ENCODE assay signal across 8 mouse cellular contexts in genomic region chr8:111337890-111338347, GRCm38 (mm10). TPM values are rescaled to one million over a fixed set of nuclear protein-coding genes. Genes with fewer than 3 reads are reported as not detected.
A peak's percentile ranks its signal among the peaks of the same experiment; 100 is the strongest.
DNase-seq lines count a peak whose midpoint lies in the region; ATAC-seq and TF ChIP-seq lines count a peak whose summit lies in the region.

TSS of gene Mlkl (minus strand) at chr8:111338177.

- dilution Hi-C loops in CH12.LX (cut with MboI; ENCODE audit: extremely low pct_ligation_motif_present, extremely low pct_unique_long_range_greater_than_20kb, low sequenced_read_pairs), result no loop called here

- peak; percentile 46; the same call in 1 of the 2 replicates for TF ChIP-seq POLR2A in CH12.LX (IDR thresholded peaks at IDR 0.05; ENCODE audit: low read depth, low read length)
- no peak for TF ChIP-seq POLR2A in limb, embryonic 14.5 days (IDR thresholded peaks at IDR 0.05; ENCODE audit: borderline replicate concordance, extremely low read depth, insufficient read depth, insufficient read length)

- H3K36me3 ChIP-seq in CH12.LX (replicated peaks in 1 of 2; ENCODE audit: control insufficient read depth in 1 of 2, insufficient read depth in 1 of 2, low read length in 1 of 2), result peaks cover 0 to 4% of the 10 kb centered on the region in 2 experiments
- H3K36me3 ChIP-seq in forebrain, embryonic 13.5 days (ENCODE audit: poor library complexity, severe bottlenecking), result no peaks in the 10 kb centered on the region
- no peaks in the 10 kb centered on the region for H3K36me3 ChIP-seq in hindbrain, embryonic 10.5 days
- no peaks in the 10 kb centered on the region for H3K36me3 ChIP-seq in limb, embryonic 14.5 days (ENCODE audit: control insufficient read depth, insufficient read depth, low read length)
- no peaks in the 10 kb centered on the region for H3K36me3 ChIP-seq in midbrain, embryonic 15.5 days (replicated peaks)
- H3K36me3 ChIP-seq in stomach, embryonic 15.5 days, result no peaks in the 10 kb centered on the region

- TF ChIP-seq RAD21 in CH12.LX (IDR thresholded peaks at IDR 0.05; ENCODE audit: low read depth, low read length), result no peak

- no peak for ATAC-seq in forebrain, embryonic 13.5 days
- no peak for ATAC-seq in limb, embryonic 14.5 days (ENCODE audit: low FRiP score, low read depth)
- ATAC-seq in midbrain, embryonic 15.5 days (replicated peaks), result no peak
- ATAC-seq in stomach, embryonic 15.5 days (ENCODE audit: insufficient read depth, low FRiP score, low read depth), result no peak

- peaks cover 0 to 11% of the 10 kb centered on the region in 2 experiments; a peak in 2 of 4 replicates for H3K4me1 ChIP-seq in CH12.LX (ENCODE audit: control insufficient read depth in 1 of 2, insufficient read depth in 2 of 2)
- H3K4me1 ChIP-seq in forebrain, embryonic 13.5 days, result peaks cover 10% of the 10 kb centered on the region
- peaks cover 15% of the 10 kb centered on the region for H3K4me1 ChIP-seq in hindbrain, embryonic 10.5 days (replicated peaks)
- peaks cover 3% of the 10 kb centered on the region; the same call in 1 of the 2 replicates for H3K4me1 ChIP-seq in limb, embryonic 14.5 days (ENCODE audit: control insufficient read depth, insufficient read depth, low read length)
- peaks cover 10% of the 10 kb centered on the region for H3K4me1 ChIP-seq in midbrain, embryonic 15.5 days
- H3K4me1 ChIP-seq in stomach, embryonic 15.5 days, result 0 out of 2 replicates have a peak, but pooled peaks cover 4% of the 10 kb centered on the region

- TF ChIP-seq CTCF in CH12.LX (conservative IDR thresholded peaks at IDR 0.05 in 1 of 2, IDR thresholded peaks at IDR 0.05 in 1 of 2; ENCODE audit: low read depth in 2 of 2, low read length in 2 of 2), result no peak

- peak within 1 kb of the TSS; percentile 13; the same call in 1 of the 2 replicates for H3K27ac ChIP-seq in CH12.LX (ENCODE audit: insufficient read depth, low read depth)
- no peak within 1 kb of the TSS for H3K27ac ChIP-seq in forebrain, embryonic 13.5 days
- H3K27ac ChIP-seq in hindbrain, embryonic 10.5 days, result peak within 1 kb of the TSS; percentile 25; the same call in 1 of the 2 replicates
- no peak within 1 kb of the TSS for H3K27ac ChIP-seq in limb, embryonic 14.5 days (replicated peaks; ENCODE audit: low read depth, low read length)
- no peak within 1 kb of the TSS for H3K27ac ChIP-seq in midbrain, embryonic 15.5 days
- peak within 1 kb of the TSS; percentile 7; the same call in 1 of the 2 replicates for H3K27ac ChIP-seq in stomach, embryonic 15.5 days

- H3K79me2 ChIP-seq in CH12.LX (replicated peaks; ENCODE audit: control insufficient read depth, extremely low read depth, insufficient read depth, poor library complexity, severe bottlenecking), result no peaks in the 10 kb centered on the region; the same call in 1 of the 2 replicates

- H3K4me3 ChIP-seq in CH12.LX (replicated peaks in 1 of 3; ENCODE audit: low read depth in 2 of 3, low read length in 2 of 3, poor library complexity in 1 of 3), result peak within 1 kb of the TSS; percentile 36 to 69 (median 57)
- peak within 1 kb of the TSS; percentile 45 for H3K4me3 ChIP-seq in forebrain, embryonic 13.5 days
- H3K4me3 ChIP-seq in hindbrain, embryonic 10.5 days, result peak within 1 kb of the TSS; percentile 56
- peak within 1 kb of the TSS; percentile 35 for H3K4me3 ChIP-seq in limb, embryonic 14.5 days (replicated peaks; ENCODE audit: low read length)
- peak within 1 kb of the TSS; percentile 36 for H3K4me3 ChIP-seq in midbrain, embryonic 15.5 days
- H3K4me3 ChIP-seq in stomach, embryonic 15.5 days (replicated peaks), result peak within 1 kb of the TSS; percentile 52

- peak within 1 kb of the TSS; percentile 76 for H3K4me2 ChIP-seq in CH12.LX (ENCODE audit: insufficient read depth, low read depth, poor library complexity, severe bottlenecking)
- peak within 1 kb of the TSS; percentile 78 for H3K4me2 ChIP-seq in forebrain, embryonic 13.5 days
- H3K4me2 ChIP-seq in limb, embryonic 14.5 days (replicated peaks; ENCODE audit: low read depth, low read length, severe bottlenecking), result peak within 1 kb of the TSS; percentile 62
- H3K4me2 ChIP-seq in midbrain, embryonic 15.5 days, result peak within 1 kb of the TSS; percentile 70
- H3K4me2 ChIP-seq in stomach, embryonic 15.5 days, result peak within 1 kb of the TSS; percentile 96

- peaks cover 38% of the 10 kb centered on the region for H3K27me3 ChIP-seq in CH12.LX (replicated peaks)
- H3K27me3 ChIP-seq in forebrain, embryonic 13.5 days, result peaks cover 42% of the 10 kb centered on the region
- peaks cover 45% of the 10 kb centered on the region for H3K27me3 ChIP-seq in hindbrain, embryonic 10.5 days (ENCODE audit: insufficient read depth, poor library complexity, severe bottlenecking)
- H3K27me3 ChIP-seq in limb, embryonic 14.5 days (ENCODE audit: control insufficient read depth, insufficient read depth, low read length), result peaks cover 21% of the 10 kb centered on the region; the same call in 1 of the 2 replicates
- peaks cover 24% of the 10 kb centered on the region for H3K27me3 ChIP-seq in midbrain, embryonic 15.5 days (replicated peaks)
- no peaks in the 10 kb centered on the region for H3K27me3 ChIP-seq in stomach, embryonic 15.5 days (replicated peaks)

- in situ Hi-C loops in CH12.LX (cut with MboI; ENCODE audit: low pct_ligation_motif_present, low pct_unique_long_range_greater_than_20kb, low sequenced_read_pairs), result no loop called here

- peaks cover 2% of the 10 kb centered on the region for H3K9me3 ChIP-seq in CH12.LX (replicated peaks; ENCODE audit: low read length)
- no peaks in the 10 kb centered on the region for H3K9me3 ChIP-seq in forebrain, embryonic 13.5 days (replicated peaks)
- no peaks in the 10 kb centered on the region for H3K9me3 ChIP-seq in hindbrain, embryonic 10.5 days
- no peaks in the 10 kb centered on the region for H3K9me3 ChIP-seq in limb, embryonic 14.5 days (ENCODE audit: control insufficient read depth, low read length)
- no peaks in the 10 kb centered on the region for H3K9me3 ChIP-seq in midbrain, embryonic 15.5 days
- no peaks in the 10 kb centered on the region for H3K9me3 ChIP-seq in stomach, embryonic 15.5 days

- peak within 1 kb of the TSS; percentile 76 for H3K9ac ChIP-seq in CH12.LX (ENCODE audit: insufficient read depth, low read depth)
- H3K9ac ChIP-seq in forebrain, embryonic 13.5 days, result peak within 1 kb of the TSS; percentile 51
- H3K9ac ChIP-seq in limb, embryonic 14.5 days (ENCODE audit: low read depth, low read length, severe bottlenecking), result peak within 1 kb of the TSS; percentile 34; the same call in 1 of the 2 replicates
- peak within 1 kb of the TSS; percentile 13; the same call in 1 of the 2 replicates for H3K9ac ChIP-seq in midbrain, embryonic 15.5 days
- peak within 1 kb of the TSS; percentile 16; the same call in 1 of the 2 replicates for H3K9ac ChIP-seq in stomach, embryonic 15.5 days

- under 1% methylated on average over 29 of the region's 29 CpGs for WGBS in forebrain, embryonic 13.5 days
- WGBS in hindbrain, embryonic 10.5 days, result under 1% methylated on average over 29 of the region's 29 CpGs
- 1% methylated on average over 29 of the region's 29 CpGs for WGBS in limb, embryonic 14.5 days
- under 1% methylated on average over 29 of the region's 29 CpGs for WGBS in midbrain, embryonic 15.5 days
- under 1% methylated on average over 29 of the region's 29 CpGs for WGBS in stomach, embryonic 15.5 days

- peak; percentile 9 for TF ChIP-seq EP300 in CH12.LX (IDR thresholded peaks at IDR 0.05; ENCODE audit: low read length)

- DNase-seq in CH12.LX (ENCODE audit: extremely low read depth), result peak; percentile 9
- DNase-seq in adrenal gland, adult 2 months, result peak; percentile 80
- peak; percentile 47 for DNase-seq in hindbrain, embryonic 10.5 days (ENCODE audit: low spot score)
- peak; percentile 53 for DNase-seq in limb, embryonic 14.5 days (ENCODE audit: low spot score)
- no peak for DNase-seq in frontal cortex, adult 2 months (ENCODE audit: extremely low spot score in 1 of 2, low spot score in 1 of 2)

TF ChIP-seq in CH12.LX, 34 proteins besides CTCF, POLR2A, EP300 and RAD21 (continues in another document):
- TF ChIP-seq ELF1 (IDR thresholded peaks at IDR 0.05; ENCODE audit: low read depth, low read length), result 0 out of 2 replicates have a peak, but pooled peaks have one; percentile 37
- no peak for TF ChIP-seq BHLHE40 (IDR thresholded peaks at IDR 0.05; ENCODE audit: low read depth, low read length)
- TF ChIP-seq JUN (IDR thresholded peaks at IDR 0.05; ENCODE audit: insufficient read depth, low read depth, low read length), result no peak
- peak; percentile 56 for TF ChIP-seq MAX (IDR thresholded peaks at IDR 0.05; ENCODE audit: low read length)
- no peak for TF ChIP-seq IRF4 (IDR thresholded peaks at IDR 0.05; ENCODE audit: low read depth, low read length)
- 0 out of 2 replicates have a peak, but pooled peaks have one; percentile 53 for TF ChIP-seq CHD1 (IDR thresholded peaks at IDR 0.05; ENCODE audit: low read depth, low read length)
- peak; percentile 83 for TF ChIP-seq MXI1 (IDR thresholded peaks at IDR 0.05; ENCODE audit: low read depth, low read length)
- 0 out of 2 replicates have a peak, but pooled peaks have one; percentile 28 for TF ChIP-seq MAFK (IDR thresholded peaks at IDR 0.05; ENCODE audit: insufficient replicate concordance, low read length)
- TF ChIP-seq KAT2A (IDR thresholded peaks at IDR 0.05; ENCODE audit: insufficient replicate concordance, low read length), result no peak
- TF ChIP-seq JUND (conservative IDR thresholded peaks at IDR 0.05; ENCODE audit: low read depth, low read length), result no peak
- 0 out of 2 replicates have a peak, but pooled peaks have one; percentile 54 for TF ChIP-seq NELFE (IDR thresholded peaks at IDR 0.05; ENCODE audit: low read depth, low read length)
- TF ChIP-seq TBP (conservative IDR thresholded peaks at IDR 0.05; ENCODE audit: low read depth, low read length), result no peak
- TF ChIP-seq ZNF384 (IDR thresholded peaks at IDR 0.05; ENCODE audit: low read depth, low read length), result no peak
- TF ChIP-seq MEF2A (IDR thresholded peaks at IDR 0.05; ENCODE audit: borderline replicate concordance, low read depth, low read length), result peak; percentile 53; the same call in 1 of the 2 replicates

RNA-seq across cellular contexts. Expression of gene Mlkl, which starts in this region (rescaled TPM):
- total RNA-seq in CH12.LX (2012; rRNA removed) (7.9 and 9.2 TPM in 2 replicates), CH12.LX (2014; rRNA removed) (0.42 and 0.72 TPM in 2 replicates)
- polyA plus RNA-seq in CH12.LX (2012; ENCODE audit: insufficient read length, low read depth), result 1.4 and 1.5 TPM in 2 replicates
- total RNA-seq in adrenal gland, adult 2 months (2021), result 10 to 100 TPM in 1 of 2 experiments, 1 to 10 TPM in 1; 8.4 to 25.0 TPM
- 1.1 and 2.0 TPM in 2 replicates for polyA plus RNA-seq in adrenal gland, adult 2 months (2012; rRNA removed)
- 0.23 and 0.53 TPM in 2 replicates for polyA plus RNA-seq in forebrain, embryonic 13.5 days (2015; fragmentation: Nextera tagmentation; extraction: Ambion mirVana)
- polyA plus RNA-seq in hindbrain, embryonic 10.5 days (2016; fragmentation: Nextera tagmentation; extraction: Ambion mirVana), result 0.63 and 0.65 TPM in 2 replicates
- polyA plus RNA-seq in limb, embryonic 14.5 days (2012; rRNA removed), result 0.46 and 0.59 TPM in 2 replicates
- polyA plus RNA-seq in limb, embryonic 14.5 days (2014; fragmentation: Nextera tagmentation; extraction: Ambion mirVana), result 1.0 and 1.4 TPM in 2 replicates
- 0.37 and 0.57 TPM in 2 replicates for polyA plus RNA-seq in midbrain, embryonic 15.5 days (2015; fragmentation: Nextera tagmentation; extraction: Ambion mirVana)
- 2.4 TPM in 2 replicates for polyA plus RNA-seq in stomach, embryonic 15.5 days (2015; fragmentation: Nextera tagmentation; extraction: Ambion mirVana)
- polyA plus RNA-seq in frontal cortex, adult 2 months (2012; rRNA removed), result 0.44 and 0.70 TPM in 2 replicates

Comparison
In these comparisons a context has a peak if more than half of its experiments do, and no peak if none do; other contexts are left out.
1. Peak in DNase-seq, H3K4me3 ChIP-seq and H3K27ac ChIP-seq in hindbrain, embryonic 10.5 days; RNA of the gene not detected or under 1 TPM.
2. DNase-seq: peak in CH12.LX (single experiment), adrenal gland, adult 2 months (single experiment) and limb, embryonic 14.5 days (single experiment); none in frontal cortex, adult 2 months (0 of 2).
3. H3K27ac ChIP-seq: peak in CH12.LX (single experiment) and stomach, embryonic 15.5 days (single experiment); none in forebrain, embryonic 13.5 days (single experiment), limb, embryonic 14.5 days (single experiment) and midbrain, embryonic 15.5 days (single experiment).
4. H3K9ac ChIP-seq: peak in every context shown above with its lines; median percentile 76 in CH12.LX; 51 in forebrain, embryonic 13.5 days; 34 in limb, embryonic 14.5 days; 16 in stomach, embryonic 15.5 days; 13 in midbrain, embryonic 15.5 days.
5. Peak in every context shown above with its lines, with median percentiles within 50 percentile points of each other: H3K4me2 ChIP-seq and H3K4me3 ChIP-seq.